Mouse (Mus musculus): ENCODE measurements around the gene Pigs. TPM values are rescaled to one million over a fixed set of nuclear protein-coding genes. Genes with fewer than 3 reads are reported as not detected.
A peak's percentile ranks its signal among the peaks of the same experiment; 100 is the strongest.

Pigs gene
- total and polyA plus RNA-seq, 3 experiments, result 26.3 to 65.4 (median 53.1) TPM

DNA sequence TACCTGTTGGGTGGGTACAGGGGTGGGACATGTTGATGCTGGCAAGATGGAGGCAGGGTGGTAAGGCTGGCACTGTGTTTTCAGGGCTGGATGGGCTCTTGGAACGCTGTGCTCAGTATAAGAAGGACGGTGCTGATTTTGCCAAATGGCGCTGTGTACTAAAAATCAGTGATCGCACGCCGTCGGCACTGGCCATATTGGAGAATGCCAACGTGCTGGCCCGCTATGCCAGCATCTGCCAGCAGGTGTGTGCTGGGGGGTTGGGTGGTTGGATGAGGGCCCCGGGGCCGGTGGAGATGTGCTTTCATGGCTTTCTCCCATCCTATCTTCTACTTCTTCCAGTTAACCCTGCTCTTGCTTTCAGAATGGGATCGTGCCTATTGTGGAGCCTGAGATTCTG lies 3.2 kb upstream of the Pigs start:
- no peaks in the 10 kb centered on the region for H3K9me3 ChIP-seq (replicated peaks; ENCODE audit: low read length)
- H3K79me2 ChIP-seq (replicated peaks; ENCODE audit: control insufficient read depth, extremely low read depth, insufficient read depth, poor library complexity, severe bottlenecking), result peaks cover 8% of the 10 kb centered on the region; the same call in 1 of the 2 replicates
- in situ Hi-C loops (cut with MboI; ENCODE audit: low pct_ligation_motif_present, low pct_unique_long_range_greater_than_20kb, low sequenced_read_pairs) (no loop called here), dilution Hi-C loops (cut with MboI; ENCODE audit: extremely low pct_ligation_motif_present, extremely low pct_unique_long_range_greater_than_20kb, low sequenced_read_pairs) (no loop called here)
- no peak overlapping the region for H3K4me3 ChIP-seq (replicated peaks in 1 of 3; ENCODE audit: low read depth in 2 of 3, low read length in 2 of 3, poor library complexity in 1 of 3)
- H3K27me3 ChIP-seq (replicated peaks), result no peaks in the 10 kb centered on the region
- peaks cover 22 to 60% of the 10 kb centered on the region in 2 experiments for H3K36me3 ChIP-seq (replicated peaks in 1 of 2; ENCODE audit: control insufficient read depth in 1 of 2, insufficient read depth in 1 of 2, low read length in 1 of 2)
- H3K4me2 ChIP-seq (ENCODE audit: insufficient read depth, low read depth, poor library complexity, severe bottlenecking), result no peak overlapping the region
- no peak for DNase-seq (ENCODE audit: extremely low read depth)
- H3K27ac ChIP-seq (ENCODE audit: insufficient read depth, low read depth), result no peak overlapping the region
- H3K9ac ChIP-seq (ENCODE audit: insufficient read depth, low read depth), result no peak overlapping the region
- H3K4me1 ChIP-seq (ENCODE audit: control insufficient read depth in 1 of 2, insufficient read depth in 2 of 2), result peaks cover 8 to 35% of the 10 kb centered on the region in 2 experiments
- no peak for TF ChIP-seq MAZ (IDR thresholded peaks at IDR 0.05; ENCODE audit: low read depth, low read length)
- no peak for TF ChIP-seq JUND (conservative IDR thresholded peaks at IDR 0.05; ENCODE audit: low read depth, low read length)
- TF ChIP-seq CTCF (conservative IDR thresholded peaks at IDR 0.05 in 1 of 2, IDR thresholded peaks at IDR 0.05 in 1 of 2; ENCODE audit: low read depth in 2 of 2, low read length in 2 of 2), result no peak
- no peak for TF ChIP-seq NRF1 (IDR thresholded peaks at IDR 0.05; ENCODE audit: low read depth, low read length)
- TF ChIP-seq SIN3A (IDR thresholded peaks at IDR 0.05; ENCODE audit: low read length), result no peak
- no peak for TF ChIP-seq ZC3H11A (IDR thresholded peaks at IDR 0.05; ENCODE audit: low read depth, low read length)
- TF ChIP-seq USF2 (conservative IDR thresholded peaks at IDR 0.05; ENCODE audit: low read depth, low read length), result no peak
- no peak for TF ChIP-seq GABPA (IDR thresholded peaks at IDR 0.05; ENCODE audit: insufficient replicate concordance, low read depth, low read length)
- TF ChIP-seq IRF4 (IDR thresholded peaks at IDR 0.05; ENCODE audit: low read depth, low read length), result no peak
- TF ChIP-seq PAX5 (IDR thresholded peaks at IDR 0.05; ENCODE audit: low read length), result no peak
- no peak for TF ChIP-seq POLR2A (IDR thresholded peaks at IDR 0.05; ENCODE audit: low read depth, low read length)

DNA sequence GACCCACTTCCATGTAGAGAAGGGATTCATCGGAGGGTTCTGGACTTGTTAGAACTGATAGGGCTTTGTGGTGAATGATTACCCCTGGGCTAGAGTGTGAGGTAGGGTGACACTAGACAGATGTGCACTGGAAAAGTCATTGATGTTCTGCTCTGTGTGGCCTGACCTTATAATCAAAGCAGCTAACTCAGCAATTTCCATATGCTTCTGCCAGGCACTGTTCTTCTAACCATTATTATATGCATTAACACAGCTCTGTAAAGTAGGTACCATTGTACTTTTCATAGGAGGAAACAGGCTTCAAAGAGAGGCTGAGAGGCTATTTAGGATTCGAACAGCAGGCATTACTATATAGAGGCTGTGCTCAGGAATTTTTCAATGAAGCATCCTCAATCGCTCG lies 1.0 kb upstream of the Pigs start:
- Histone ChIP-seq H3K9ac (ENCODE audit: insufficient read depth, low read depth) (no peak overlapping the region), H3K79me2 (replicated peaks; ENCODE audit: control insufficient read depth, extremely low read depth, insufficient read depth, poor library complexity, severe bottlenecking) (peaks cover 8% of the 10 kb centered on the region; the same call in 1 of the 2 replicates), H3K27ac (ENCODE audit: insufficient read depth, low read depth) (no peak overlapping the region), H3K9me3 (replicated peaks; ENCODE audit: low read length) (no peaks in the 10 kb centered on the region), H3K4me3 (replicated peaks in 1 of 3; ENCODE audit: low read depth in 2 of 3, low read length in 2 of 3, poor library complexity in 1 of 3) (no peak overlapping the region), H3K4me2 (ENCODE audit: insufficient read depth, low read depth, poor library complexity, severe bottlenecking) (no peak overlapping the region), H3K4me1 (ENCODE audit: control insufficient read depth in 1 of 2, insufficient read depth in 2 of 2) (peaks cover 8 to 36% of the 10 kb centered on the region in 2 experiments), H3K27me3 (replicated peaks) (no peaks in the 10 kb centered on the region), H3K36me3 (replicated peaks in 1 of 2; ENCODE audit: control insufficient read depth in 1 of 2, insufficient read depth in 1 of 2, low read length in 1 of 2) (peaks cover 3 to 48% of the 10 kb centered on the region in 2 experiments)
- DNase-seq (ENCODE audit: extremely low read depth), result no peak
- in situ Hi-C loops (cut with MboI; ENCODE audit: low pct_ligation_motif_present, low pct_unique_long_range_greater_than_20kb, low sequenced_read_pairs) (no loop called here), dilution Hi-C loops (cut with MboI; ENCODE audit: extremely low pct_ligation_motif_present, extremely low pct_unique_long_range_greater_than_20kb, low sequenced_read_pairs) (no loop called here)
- no peak for TF ChIP-seq E2F4 (IDR thresholded peaks at IDR 0.05; ENCODE audit: insufficient replicate concordance, low read depth, low read length)
- TF ChIP-seq MAFK (IDR thresholded peaks at IDR 0.05; ENCODE audit: insufficient replicate concordance, low read length), result peak; percentile 93

DNA sequence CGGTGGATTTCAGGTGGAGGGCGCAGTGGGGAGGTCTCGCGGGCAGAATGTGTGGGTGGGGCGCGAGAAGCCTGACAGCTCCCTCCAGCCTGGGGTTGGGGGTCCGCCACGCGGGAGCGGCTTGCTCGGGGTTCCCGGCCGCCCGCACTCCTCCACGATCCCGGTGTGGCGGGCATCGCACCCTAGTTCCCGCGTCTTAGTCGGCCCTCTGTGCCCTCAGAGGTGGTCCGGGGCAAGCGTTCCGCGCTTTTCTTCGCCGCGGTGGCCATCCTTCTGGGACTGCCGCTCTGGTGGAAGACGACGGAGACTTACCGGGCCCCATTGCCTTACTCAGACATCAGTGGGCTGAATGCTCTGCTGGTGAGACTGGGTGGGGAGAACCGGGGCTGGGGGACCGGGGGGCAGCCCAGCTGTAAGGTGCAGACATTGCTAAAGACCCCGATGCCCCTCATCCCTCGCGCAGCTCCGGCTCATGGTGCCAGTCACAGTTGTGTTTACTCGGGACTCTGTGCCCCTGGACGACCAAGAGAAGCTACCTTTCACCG lies 369 bp downstream of the Pigs start:
- Histone ChIP-seq H3K27ac (ENCODE audit: insufficient read depth, low read depth) (peak overlapping the region; percentile 12; the same call in 1 of the 2 replicates), H3K4me3 (replicated peaks in 1 of 3; ENCODE audit: low read depth in 2 of 3, low read length in 2 of 3, poor library complexity in 1 of 3) (peak overlapping the region; percentile 81 to 89 (median 85)), H3K79me2 (replicated peaks; ENCODE audit: control insufficient read depth, extremely low read depth, insufficient read depth, poor library complexity, severe bottlenecking) (peaks cover 8% of the 10 kb centered on the region; the same call in 1 of the 2 replicates), H3K9me3 (replicated peaks; ENCODE audit: low read length) (no peaks in the 10 kb centered on the region), H3K36me3 (replicated peaks in 1 of 2; ENCODE audit: control insufficient read depth in 1 of 2, insufficient read depth in 1 of 2, low read length in 1 of 2) (peaks cover 17 to 55% of the 10 kb centered on the region in 2 experiments), H3K27me3 (replicated peaks) (no peaks in the 10 kb centered on the region), H3K4me1 (ENCODE audit: control insufficient read depth in 1 of 2, insufficient read depth in 2 of 2) (peaks cover 2 to 22% of the 10 kb centered on the region in 2 experiments; a peak in 3 of 4 replicates), H3K4me2 (ENCODE audit: insufficient read depth, low read depth, poor library complexity, severe bottlenecking) (peak overlapping the region; percentile 83), H3K9ac (ENCODE audit: insufficient read depth, low read depth) (peak overlapping the region; percentile 54)
- in situ Hi-C loops (cut with MboI; ENCODE audit: low pct_ligation_motif_present, low pct_unique_long_range_greater_than_20kb, low sequenced_read_pairs) (no loop called here), dilution Hi-C loops (cut with MboI; ENCODE audit: extremely low pct_ligation_motif_present, extremely low pct_unique_long_range_greater_than_20kb, low sequenced_read_pairs) (no loop called here)
- TF ChIP-seq MAFK (IDR thresholded peaks at IDR 0.05; ENCODE audit: insufficient replicate concordance, low read length), result no peak
- no peak for TF ChIP-seq CHD1 (IDR thresholded peaks at IDR 0.05; ENCODE audit: low read depth, low read length)
- TF ChIP-seq NRF1 (IDR thresholded peaks at IDR 0.05; ENCODE audit: low read depth, low read length), result no peak
- peak; percentile 79 for TF ChIP-seq UBTF (IDR thresholded peaks at IDR 0.05; ENCODE audit: low read depth, low read length)
- TF ChIP-seq HCFC1 (IDR thresholded peaks at IDR 0.05; ENCODE audit: low read depth, low read length), result no peak
- TF ChIP-seq PAX5 (IDR thresholded peaks at IDR 0.05; ENCODE audit: low read length), result no peak
- TF ChIP-seq MYC (IDR thresholded peaks at IDR 0.05; ENCODE audit: low read depth, low read length), result no peak
- TF ChIP-seq POLR2AphosphoS2 (IDR thresholded peaks at IDR 0.05; ENCODE audit: low read depth, low read length), result no peak
- TF ChIP-seq JUN (IDR thresholded peaks at IDR 0.05; ENCODE audit: insufficient read depth, low read depth, low read length), result no peak
- TF ChIP-seq SIN3A (IDR thresholded peaks at IDR 0.05; ENCODE audit: low read length), result peak; percentile 18
- no peak for TF ChIP-seq ZKSCAN1 (IDR thresholded peaks at IDR 0.05; ENCODE audit: borderline replicate concordance, low read depth, low read length)
- no peak for DNase-seq (ENCODE audit: extremely low read depth)

All from CH12.LX (cell line).